Mouse (Mus musculus) central nervous system, embryonic 18 days (tissue): ENCODE results near the gene Rbm45. TPM values are rescaled to one million over a fixed set of nuclear protein-coding genes. Genes with fewer than 3 reads are reported as not detected.

Experiments
- polyA plus RNA-seq: library from polyadenylated mRNA; depleted of rRNA; stranded (reverse); fragments of >200 nt; gene quantifications from 2 replicates; pipeline ENCODE4 v1.2.3, GENCODE M21; 2012; rRNA removed

Gene Rbm45
- 37.7 and 38.0 TPM in 2 replicates for polyA plus RNA-seq

GRCm38 (mm10) chr2:76369821-76370655 is at the start of gene Rbm45:
Gene Rbm45 (plus strand): TSS chr2:76369984.

GRCm38 (mm10) chr2:76338215-76339156 is 31.3 kb upstream of the Rbm45 start, which contains the start of gene Pde11a:
Gene Pde11a (minus strand): TSS chr2:76338774.

GRCm38 (mm10) chr2:76360226-76360625 is 9.6 kb upstream of the Rbm45 start, which contains the start of gene Cyct:
Gene Cyct (minus strand): TSS chr2:76360450.

GRCm38 (mm10) chr2:76406151-76406936 is 36.6 kb downstream of the Rbm45 start, which contains the start of gene Osbpl6:
Gene Osbpl6 (plus strand): TSS chr2:76406508.

Other genes starting within 250 kb of the Rbm45 start
- gene Pde11a, start 31.2 kb upstream of the Rbm45 start, polyA plus RNA-seq = 0.75 and 0.94 TPM in 2 replicates
- 0.12 TPM in 1 of 2 replicates, not detected in the other for gene Cyct, start 9.5 kb upstream of the Rbm45 start, polyA plus RNA-seq
- 20.1 and 20.4 TPM in 2 replicates for gene Osbpl6, start 36.5 kb downstream of the Rbm45 start, polyA plus RNA-seq